Mouse (Mus musculus) brain, embryonic 14.5 days (tissue): ENCODE measurements around the gene Tas2r137.

Source experiments
- CTCF ChIP-seq: fragments of 200-500 bp; IDR thresholded peaks from 2 replicates; pipeline ENCODE4 v1.5.1; 2012; ENCODE audit warnings: inconsistent platforms, mild to moderate bottlenecking, moderate library complexity, borderline replicate concordance; ENCODE audit not compliant: insufficient read depth, insufficient read length; ENCODE audit errors: extremely low read depth
- POLR2A ChIP-seq: fragments of 200-500 bp; IDR thresholded peaks from 2 replicates; pipeline ENCODE4 v1.6.1; 2012; ENCODE audit warnings: mild to moderate bottlenecking, inconsistent platforms, borderline replicate concordance; ENCODE audit not compliant: poor library complexity, insufficient read depth, insufficient read length, severe bottlenecking; ENCODE audit errors: extremely low read depth

GRCm38 (mm10) chr6:40482318-40482717 lies 8.7 kb upstream of the Tas2r137 start:
- no peak for TF ChIP-seq CTCF
- TF ChIP-seq POLR2A, result no peak
